Mouse (Mus musculus) right cerebral cortex, adult 2 months (tissue): ENCODE measurements around the gene Jak1.
A peak's percentile ranks its signal among the peaks of the same experiment; 100 is the strongest.

ENCODE experiments used
- DNase-seq, 2 experiments: peaks; one replicate each; pipeline ENCODE4 v3.0.0; 2021 to 2022; ENCODE audit warnings: low spot score in 2 of 2

Jak1 gene

DNA sequence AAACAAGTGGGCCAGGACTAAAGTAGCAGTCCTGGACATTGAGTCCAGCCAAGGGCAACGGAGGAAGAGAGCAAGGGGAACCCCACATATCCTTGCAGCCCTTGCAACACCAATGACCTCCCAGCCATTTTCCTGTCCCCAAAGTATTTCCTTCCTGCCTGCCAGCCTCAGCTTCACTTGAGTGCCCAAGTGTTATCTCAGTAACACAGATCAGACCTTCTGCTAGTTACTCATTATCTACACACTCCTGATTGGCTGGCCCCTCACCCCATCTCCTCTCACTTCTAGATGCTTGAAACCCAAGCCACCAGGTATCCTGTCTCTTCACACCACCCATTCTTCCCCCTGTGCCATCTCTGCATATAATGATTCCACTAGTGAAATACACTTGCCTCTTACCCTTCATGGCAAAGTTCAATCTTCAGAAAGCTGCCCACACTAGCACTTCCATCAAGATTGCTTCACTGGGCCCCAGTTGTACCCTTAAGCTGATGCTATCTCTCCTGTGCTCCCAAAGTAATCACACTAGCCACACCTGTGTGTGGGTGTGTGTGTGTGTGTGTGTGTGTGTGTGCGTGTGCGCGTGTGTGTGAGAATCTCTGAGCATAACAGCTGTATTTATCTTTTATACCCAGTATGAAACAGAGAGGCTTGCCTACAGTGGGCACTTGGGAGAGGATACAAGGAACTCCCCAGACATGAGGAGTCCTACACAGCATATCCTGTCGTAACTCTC lies 72.7 kb downstream of the Jak1 start:
- no peak for DNase-seq

GRCm38 (mm10) chr4:101187381-101187780 lies 77.7 kb downstream of the Jak1 start:
- no peak for DNase-seq

- DNase-seq, result no peak
These were observed 78.5 kb downstream of the Jak1 start for GRCm38 (mm10) chr4:101186591-101186990.

- no peak for DNase-seq
These were observed 79.9 kb downstream of the Jak1 start for GRCm38 (mm10) chr4:101185216-101185615.

GRCm38 (mm10) chr4:101182603-101183011 lies 82.5 kb downstream of the Jak1 start:
- peak in 1 of 2 experiments; percentile 62 for DNase-seq

- DNase-seq, result no peak
These were observed 84.4 kb downstream of the Jak1 start for GRCm38 (mm10) chr4:101180681-101181080.

- no peak for DNase-seq
These were observed 85.2 kb downstream of the Jak1 start for GRCm38 (mm10) chr4:101179836-101180235.

DNA sequence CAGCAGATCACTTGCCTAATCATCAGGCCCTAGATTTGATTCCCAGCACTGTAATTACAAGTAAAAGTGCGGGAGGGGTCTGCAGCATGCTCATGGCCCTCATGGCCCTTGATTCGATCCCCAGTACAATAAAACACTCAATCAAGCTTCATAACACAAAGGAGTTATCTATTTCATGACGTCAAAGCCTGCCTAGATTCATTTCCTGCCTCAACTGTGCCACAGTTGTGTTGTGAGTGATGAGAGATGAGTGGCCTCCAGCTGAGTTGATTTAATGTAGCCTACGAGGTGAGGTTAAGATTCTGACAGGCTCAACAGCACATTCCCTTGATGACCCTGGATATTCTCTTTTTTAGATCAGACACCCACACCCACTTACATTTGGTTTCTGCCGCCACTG lies 86.0 kb downstream of the Jak1 start:
- no peak for DNase-seq

GRCm38 (mm10) chr4:101177796-101178195 lies 87.3 kb downstream of the Jak1 start:
- DNase-seq, result no peak

GRCm38 (mm10) chr4:101176123-101176522 lies 89.0 kb downstream of the Jak1 start:
- no peak for DNase-seq

DNA sequence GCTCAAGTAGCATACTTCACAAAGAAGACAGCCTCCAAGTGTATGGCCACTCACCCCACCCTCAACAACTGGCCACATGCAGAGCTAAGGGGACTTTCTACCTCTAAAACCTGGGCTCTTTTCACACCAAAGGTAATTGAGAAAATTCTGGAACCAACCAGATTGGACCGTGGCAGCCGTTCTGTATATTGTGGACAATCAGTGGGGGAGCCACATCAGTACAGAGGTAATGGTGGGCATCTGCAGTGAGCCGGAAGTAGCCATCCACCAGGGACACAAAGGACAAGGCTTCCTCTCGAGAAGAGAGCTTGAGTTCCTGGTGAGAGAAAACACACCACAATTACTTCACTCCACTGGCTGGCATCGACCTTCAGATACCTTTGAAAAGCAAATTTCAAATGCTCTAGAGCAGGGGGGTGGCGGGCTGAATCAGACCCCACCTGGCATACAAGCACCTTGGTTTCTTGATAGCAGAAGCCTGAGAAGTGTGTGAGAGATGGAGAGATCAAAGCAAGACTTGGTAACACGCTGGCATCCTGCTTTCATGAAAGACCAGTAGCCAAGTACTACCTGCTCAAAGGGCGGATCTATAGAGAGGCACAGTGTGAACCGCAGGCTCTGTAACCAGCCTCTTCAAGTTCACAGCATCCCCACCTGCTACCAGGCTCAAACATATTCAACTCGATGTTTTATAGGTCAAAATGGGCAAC lies 90.0 kb downstream of the Jak1 start:
- no peak for DNase-seq

GRCm38 (mm10) chr4:101172738-101173137 lies 92.3 kb downstream of the Jak1 start:
- no peak for DNase-seq

DNA sequence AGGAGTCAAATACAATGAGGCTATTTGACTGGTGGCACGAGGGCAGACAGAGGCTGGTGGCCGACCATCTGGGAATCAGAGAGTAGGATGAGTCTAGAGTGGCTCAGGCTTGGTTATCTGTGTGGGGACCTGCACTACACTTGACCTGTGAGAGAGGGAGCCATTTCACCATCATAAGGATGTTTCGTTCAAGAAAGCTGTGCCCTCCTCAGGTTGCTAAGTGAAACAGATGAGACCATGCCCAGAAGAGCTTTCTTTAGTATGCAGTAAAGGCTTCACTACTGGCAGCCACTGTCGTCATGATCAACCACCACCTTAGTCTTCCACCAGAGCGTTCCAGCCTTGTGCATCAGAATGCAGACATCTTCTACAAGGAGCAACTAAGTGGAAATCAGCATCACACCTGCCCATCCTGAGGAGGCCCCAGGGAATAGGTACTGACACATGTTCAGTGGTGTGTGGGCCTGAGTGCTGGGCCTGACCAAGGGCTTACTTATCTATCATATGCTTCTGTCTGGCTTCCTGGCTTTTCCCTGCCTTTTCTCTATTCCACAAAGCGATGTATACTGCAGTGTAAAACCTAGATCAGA lies 96.8 kb downstream of the Jak1 start:
- DNase-seq, result no peak

DNA sequence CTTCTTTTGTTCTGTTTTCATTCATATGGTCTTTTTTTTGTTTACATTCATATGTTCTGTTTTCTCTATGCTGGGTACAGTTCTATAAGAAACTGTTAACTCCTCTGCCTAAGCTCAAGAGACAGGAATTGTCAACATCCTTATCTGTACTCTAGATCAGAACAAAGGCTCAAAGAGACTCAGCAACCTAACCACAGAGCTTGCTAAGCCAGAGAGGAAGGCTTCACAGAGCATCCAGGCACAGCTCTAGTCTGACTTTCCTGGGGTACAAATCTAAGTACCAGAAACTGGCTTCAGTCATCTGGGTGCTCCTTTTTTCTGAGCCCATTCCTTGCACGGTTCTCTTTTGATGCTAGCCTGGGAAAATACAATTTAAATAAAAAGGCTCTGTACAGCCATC lies 97.3 kb downstream of the Jak1 start:
- DNase-seq, result no peak

GRCm38 (mm10) chr4:101165776-101166175 lies 99.3 kb downstream of the Jak1 start:
- no peak for DNase-seq

- no peak for DNase-seq
These were observed 100.4 kb downstream of the Jak1 start for GRCm38 (mm10) chr4:101164673-101165072.

GRCm38 (mm10) chr4:101164189-101164588 lies 100.9 kb downstream of the Jak1 start:
- no peak for DNase-seq

- no peak for DNase-seq
These were observed 104.3 kb downstream of the Jak1 start for GRCm38 (mm10) chr4:101160821-101161220.

- peak in 1 of 2 experiments; percentile 54 for DNase-seq
These were observed 105.8 kb downstream of the Jak1 start for GRCm38 (mm10) chr4:101159191-101159764.

GRCm38 (mm10) chr4:101158282-101158681 lies 106.8 kb downstream of the Jak1 start:
- DNase-seq, result peak; percentile 67 to 74

DNA sequence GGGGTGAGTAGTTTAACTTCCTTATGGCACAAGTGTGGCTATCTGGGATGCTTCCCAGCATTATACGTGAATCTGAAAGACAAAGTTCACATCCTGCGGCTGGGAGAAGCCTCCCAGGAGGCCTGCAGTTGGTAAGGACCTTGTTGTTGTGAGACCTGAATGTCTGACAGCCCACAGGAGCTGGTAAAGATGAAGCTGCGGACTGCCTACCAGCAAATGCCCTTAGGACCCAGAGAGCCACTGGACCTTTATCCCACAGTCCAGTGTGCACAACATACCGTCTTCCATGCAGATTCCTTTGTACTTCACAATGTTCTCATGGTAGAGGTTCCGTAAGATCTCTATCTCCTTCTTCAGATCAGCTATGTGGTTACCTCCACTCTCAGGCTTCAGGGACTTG lies 107.6 kb downstream of the Jak1 start:
- no peak for DNase-seq

GRCm38 (mm10) chr4:101155541-101155940 lies 109.5 kb downstream of the Jak1 start:
- no peak for DNase-seq
